Mouse (Mus musculus): Measurements from ENCODE around the gene Ntn5.
A peak's percentile ranks its signal among the peaks of the same experiment; 100 is the strongest.

- TF ChIP-seq CTCF (IDR thresholded peaks at IDR 0.05; ENCODE audit: low read depth) = peak; percentile 74
- TF ChIP-seq EP300 (optimal IDR thresholded peaks at IDR 0.05) = no peak
Measured at GRCm38 (mm10) chr7:45730727-45731431, 47.1 kb downstream of the Ntn5 start.

All from stomach, postnatal 0 days (tissue).